Mouse (Mus musculus) embryonic fibroblast, embryonic 13.5 days (primary cell): Measurements from ENCODE around the gene Fahd2a.

Experiments
- CTCF ChIP-seq: IDR thresholded peaks from 2 replicates; pipeline ENCODE4 v1.5.1; 2011; ENCODE audit warnings: mild to moderate bottlenecking, control low read depth, low read length, moderate library complexity, borderline replicate concordance; ENCODE audit not compliant: insufficient read depth
- POLR2A ChIP-seq: IDR thresholded peaks from 2 replicates; pipeline ENCODE4 v1.6.1; 2011; ENCODE audit warnings: low read depth, mild to moderate bottlenecking, control low read depth, low read length, moderate library complexity

DNA sequence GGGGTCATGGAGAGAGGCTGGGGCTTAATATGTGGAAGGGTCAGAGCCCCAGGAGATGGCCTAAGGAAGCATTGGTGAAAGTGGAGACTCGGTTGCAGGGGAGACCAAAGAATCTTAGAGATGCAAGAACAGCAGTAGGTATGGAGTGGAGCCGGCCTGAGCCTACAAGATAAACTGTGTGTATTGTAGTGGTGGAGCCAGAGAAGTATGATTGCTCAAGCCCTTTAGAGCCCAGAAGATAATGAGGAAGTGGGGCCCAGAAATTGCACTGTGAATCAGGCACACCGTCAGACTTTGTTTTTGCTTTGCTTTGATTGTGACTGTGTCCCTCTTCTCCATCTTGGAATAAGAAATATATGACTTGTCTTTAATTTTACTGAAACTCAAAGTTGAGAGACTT, 53.0 kb downstream of the Fahd2a start:
- TF ChIP-seq CTCF = no peak
- no peak for TF ChIP-seq POLR2A
